Mouse (Mus musculus) CH12.LX (cell line): ENCODE measurements around the gene Zfp239. TPM values are rescaled to one million over a fixed set of nuclear protein-coding genes. Genes with fewer than 3 reads are reported as not detected.
"Not testable (repeated sequence)": the region's sequence is repeated elsewhere in the genome, so short reads cannot be mapped to it uniquely, and the experiment has no call there.

ENCODE experiments used
- DNase-seq: peaks from one replicate; pipeline ENCODE4 v3.0.0-alpha.2; 2013; ENCODE audit errors: extremely low read depth
- H3K27ac ChIP-seq: 2 replicates; pipeline ENCODE4 v1.5.1; 2012; ENCODE audit warnings: low read depth, mild to moderate bottlenecking, control low read depth, moderate library complexity; ENCODE audit not compliant: insufficient read depth
- H3K27me3 ChIP-seq: replicated peaks from 2 replicates; pipeline ENCODE3; 2012; ENCODE audit warnings: inconsistent platforms
- H3K36me3 ChIP-seq, 2 experiments: replicated peaks in 1 of 2; 2 replicates each; pipeline versions ENCODE3 to v1.6.1; 2012; ENCODE audit warnings: inconsistent platforms in 1 of 2, low read length in 1 of 2, mild to moderate bottlenecking in 1 of 2, mixed read lengths in 1 of 2, moderate library complexity in 1 of 2; ENCODE audit not compliant: control insufficient read depth in 1 of 2, insufficient read depth in 1 of 2
- H3K4me1 ChIP-seq, 2 experiments: 2 replicates each; pipeline ENCODE4 v1.6.1; 2012; ENCODE audit warnings: inconsistent platforms in 1 of 2, moderate library complexity in 1 of 2; ENCODE audit not compliant: insufficient read depth in 2 of 2, control insufficient read depth in 1 of 2
- H3K4me2 ChIP-seq: 2 replicates; pipeline ENCODE4 v1.6.1; 2012; ENCODE audit warnings: low read depth, mild to moderate bottlenecking, control low read depth; ENCODE audit not compliant: poor library complexity, insufficient read depth, severe bottlenecking
- H3K4me3 ChIP-seq, 3 experiments: fragments of 150-350 bp in 1 of 3; sonication (generic) in 1 of 3; replicated peaks in 1 of 3; 2 replicates each; pipeline versions ENCODE3 to v1.5.1; 2011 to 2012; ENCODE audit warnings: low read depth in 2 of 3, low read length in 2 of 3, mild to moderate bottlenecking in 2 of 3, moderate library complexity in 2 of 3, control low read depth in 1 of 3, improper control_type of control experiment in 1 of 3, inconsistent platforms in 1 of 3, mixed read lengths in 1 of 3; ENCODE audit not compliant: poor library complexity in 1 of 3
- H3K79me2 ChIP-seq: replicated peaks from 2 replicates; pipeline ENCODE4 v1.6.1; 2012; ENCODE audit warnings: mild to moderate bottlenecking, moderate library complexity; ENCODE audit not compliant: control insufficient read depth, poor library complexity, insufficient read depth, severe bottlenecking; ENCODE audit errors: extremely low read depth
- H3K9ac ChIP-seq: 2 replicates; pipeline ENCODE4 v1.6.1; 2012; ENCODE audit warnings: low read depth, mild to moderate bottlenecking, control low read depth, moderate library complexity; ENCODE audit not compliant: insufficient read depth
- H3K9me3 ChIP-seq: replicated peaks from 2 replicates; pipeline ENCODE3; 2012; ENCODE audit warnings: low read length, inconsistent platforms, mixed read lengths
- CHD1 ChIP-seq: IDR thresholded peaks from 2 replicates; pipeline ENCODE4 v1.6.1; 2012; ENCODE audit warnings: low read depth, low read length, improper control_type of control experiment, inconsistent platforms
- ELF1 ChIP-seq: IDR thresholded peaks from 2 replicates; pipeline ENCODE4 v1.6.1; 2014; ENCODE audit warnings: low read depth, mild to moderate bottlenecking, inconsistent platforms, low read length, improper control_type of control experiment
- EP300 ChIP-seq: IDR thresholded peaks from 2 replicates; pipeline ENCODE4 v1.6.1; 2011; ENCODE audit warnings: low read length, improper control_type of control experiment
- ETS1 ChIP-seq: conservative IDR thresholded peaks from 2 replicates; pipeline ENCODE4 v1.6.1; 2012; ENCODE audit warnings: low read depth, mild to moderate bottlenecking, inconsistent platforms, low read length, improper control_type of control experiment, moderate library complexity
- GABPA ChIP-seq: IDR thresholded peaks from 2 replicates; pipeline ENCODE4 v1.6.1; 2012; ENCODE audit warnings: low read depth, low read length, improper control_type of control experiment, inconsistent platforms; ENCODE audit not compliant: insufficient replicate concordance
- HCFC1 ChIP-seq: IDR thresholded peaks from 2 replicates; pipeline ENCODE4 v1.6.1; 2012; ENCODE audit warnings: low read depth, mild to moderate bottlenecking, inconsistent platforms, low read length, improper control_type of control experiment
- JUN ChIP-seq: IDR thresholded peaks from 2 replicates; pipeline ENCODE4 v1.6.1; 2011; ENCODE audit warnings: low read depth, mild to moderate bottlenecking, low read length, improper control_type of control experiment, moderate library complexity; ENCODE audit not compliant: insufficient read depth
- MAFK ChIP-seq: IDR thresholded peaks from 2 replicates; pipeline ENCODE4 v1.6.1; 2011; ENCODE audit warnings: low read length, improper control_type of control experiment; ENCODE audit not compliant: insufficient replicate concordance
- MXI1 ChIP-seq: IDR thresholded peaks from 2 replicates; pipeline ENCODE4 v1.6.1; 2011; ENCODE audit warnings: mild to moderate bottlenecking, low read depth, low read length, improper control_type of control experiment
- PAX5 ChIP-seq: IDR thresholded peaks from 2 replicates; pipeline ENCODE4 v1.6.1; 2012; ENCODE audit warnings: low read length, inconsistent platforms, mixed read lengths
- RCOR1 ChIP-seq: conservative IDR thresholded peaks from 2 replicates; pipeline ENCODE4 v1.6.1; 2012; ENCODE audit warnings: low read depth, mild to moderate bottlenecking, inconsistent platforms, low read length, improper control_type of control experiment
- SIN3A ChIP-seq: IDR thresholded peaks from 2 replicates; pipeline ENCODE4 v1.6.1; 2012; ENCODE audit warnings: low read length, improper control_type of control experiment, inconsistent platforms
- SMC3 ChIP-seq: IDR thresholded peaks from 2 replicates; pipeline ENCODE4 v1.6.1; 2011; ENCODE audit warnings: low read depth, low read length, improper control_type of control experiment
- TBP ChIP-seq: conservative IDR thresholded peaks from 2 replicates; pipeline ENCODE4 v1.6.1; 2011; ENCODE audit warnings: low read depth, low read length, improper control_type of control experiment
- USF1 ChIP-seq: IDR thresholded peaks from 2 replicates; pipeline ENCODE4 v1.6.1; 2014; ENCODE audit warnings: low read depth, mild to moderate bottlenecking, inconsistent platforms, low read length, improper control_type of control experiment
- USF2 ChIP-seq: conservative IDR thresholded peaks from 2 replicates; pipeline ENCODE4 v1.6.1; 2011; ENCODE audit warnings: low read depth, low read length, improper control_type of control experiment
- ZC3H11A ChIP-seq: IDR thresholded peaks from 2 replicates; pipeline ENCODE4 v1.6.1; 2012; ENCODE audit warnings: low read depth, mild to moderate bottlenecking, inconsistent platforms, low read length, improper control_type of control experiment
- ZMIZ1 ChIP-seq: IDR thresholded peaks from 2 replicates; pipeline ENCODE4 v1.6.1; 2012; ENCODE audit warnings: low read depth, mild to moderate bottlenecking, inconsistent platforms, low read length, improper control_type of control experiment
- ZNF384 ChIP-seq: IDR thresholded peaks from 2 replicates; pipeline ENCODE4 v1.6.1; 2012; ENCODE audit warnings: low read depth, low read length, improper control_type of control experiment, inconsistent platforms
- dilution Hi-C: fragments of 300-500 bp; cut with MboI; formaldehyde crosslinking; loops from 2 replicates; pipeline ENCODE4 v1.14.3; 2020; ENCODE audit warnings: low sequenced_read_pairs; ENCODE audit not compliant: extremely low pct_unique_long_range_greater_than_20kb, extremely low pct_ligation_motif_present
- in situ Hi-C: fragments of 300-500 bp; cut with MboI; formaldehyde crosslinking; loops from 3 replicates; pipeline ENCODE4 v1.14.3; 2019; ENCODE audit warnings: low sequenced_read_pairs, low pct_ligation_motif_present, low pct_unique_long_range_greater_than_20kb, mixed read lengths
- polyA plus RNA-seq: library from polyadenylated mRNA; unstranded; fragments of >175 nt; gene quantifications from 2 replicates; pipeline ENCODE4 v1.2.1, GENCODE M21; 2012; ENCODE audit warnings: low read depth; ENCODE audit not compliant: insufficient read length
- total RNA-seq, 2 experiments: library from RNA; depleted of rRNA; stranded (reverse); fragments of 300-350 nt in 1 of 2; fragments of >200 nt in 1 of 2; gene quantifications; 2 replicates each; pipeline ENCODE4 v1.2.3; 2012 to 2014

Gene Zfp239
- total and polyA plus RNA-seq, 3 experiments = 13.1 to 19.6 (median 16.6) TPM

- in situ Hi-C loops (no loop called here), dilution Hi-C loops (no loop called here)
- Histone ChIP-seq H3K36me3 (peaks cover 12 to 28% of the 10 kb centered on the region in 2 experiments), H3K9ac (peak overlapping the region; percentile 61), H3K9me3 (no peaks in the 10 kb centered on the region), H3K79me2 (no peaks in the 10 kb centered on the region), H3K4me3 (peak overlapping the region; percentile 72 to 98 (median 80)), H3K4me1 (peaks cover 0 to 9% of the 10 kb centered on the region in 2 experiments; a peak in 2 of 4 replicates), H3K4me2 (peak overlapping the region; percentile 70), H3K27ac (peak overlapping the region; percentile 26), H3K27me3 (peaks cover 26% of the 10 kb centered on the region)
- no peak for DNase-seq
- TF ChIP-seq EP300 (no peak), MXI1 (no peak), JUN (no peak), SIN3A (no peak; the same call in 1 of the 2 replicates), ETS1 (no peak; the same call in 1 of the 2 replicates), USF1 (no peak), TBP (no peak), PAX5 (no peak), CHD1 (no peak), MAFK (no peak), RCOR1 (no peak), ZC3H11A (no peak), ZMIZ1 (no peak), GABPA (no peak), SMC3 (no peak)
These were observed 20.4 kb upstream of the Zfp239 start for GRCm38 (mm10) chr6:117841511-117841955.

GRCm38 (mm10) chr6:117844597-117844996, 17.3 kb upstream of the Zfp239 start:
- in situ Hi-C loops = no loop called here

GRCm38 (mm10) chr6:117846671-117847070, 15.2 kb upstream of the Zfp239 start:
- H3K9me3 ChIP-seq, DNase-seq, H3K4me3 ChIP-seq, dilution Hi-C loops, H3K27ac ChIP-seq, H3K4me2 ChIP-seq, in situ Hi-C loops, H3K27me3 ChIP-seq, H3K9ac ChIP-seq, H3K79me2 ChIP-seq: not testable (repeated sequence)
- Histone ChIP-seq H3K4me1 (peaks cover 0 to 19% of the 10 kb centered on the region in 2 experiments; a peak in 2 of 4 replicates), H3K36me3 (peaks cover 12 to 33% of the 10 kb centered on the region in 2 experiments)

More at GRCm38 (mm10) chr6:117844597-117844996, 17.3 kb upstream of the Zfp239 start:
- no peak for DNase-seq
- peaks cover 6% of the 10 kb centered on the region for H3K27me3 ChIP-seq
- H3K27ac ChIP-seq = no peak overlapping the region
- no peaks in the 10 kb centered on the region for H3K79me2 ChIP-seq
- peaks cover 12 to 33% of the 10 kb centered on the region in 2 experiments for H3K36me3 ChIP-seq
- H3K4me2 ChIP-seq = no peak overlapping the region
- TF ChIP-seq ZNF384 = no peak
- TF ChIP-seq USF2 = no peak
- no peak for TF ChIP-seq RCOR1
- TF ChIP-seq ETS1 = no peak
- TF ChIP-seq ZMIZ1 = no peak
- TF ChIP-seq ELF1 = no peak
- TF ChIP-seq HCFC1 = no peak
- no peak overlapping the region for H3K9ac ChIP-seq
- no peaks in the 10 kb centered on the region for H3K9me3 ChIP-seq
- peaks cover 0 to 21% of the 10 kb centered on the region in 2 experiments; a peak in 2 of 4 replicates for H3K4me1 ChIP-seq
- H3K4me3 ChIP-seq = no peak overlapping the region
- dilution Hi-C loops = no loop called here
